Mouse (Mus musculus) embryonic fibroblast, embryonic 13.5 days (primary cell): ENCODE data around the gene Magi2.

Experiments
- CTCF ChIP-seq: IDR thresholded peaks from 2 replicates; pipeline ENCODE4 v1.5.1; 2011; ENCODE audit warnings: mild to moderate bottlenecking, control low read depth, low read length, moderate library complexity, borderline replicate concordance; ENCODE audit not compliant: insufficient read depth
- POLR2A ChIP-seq: IDR thresholded peaks from 2 replicates; pipeline ENCODE4 v1.6.1; 2011; ENCODE audit warnings: low read depth, mild to moderate bottlenecking, control low read depth, low read length, moderate library complexity

GRCm38 (mm10) chr5:20583639-20584038, 1356.8 kb downstream of the Magi2 start:
- TF ChIP-seq CTCF, result no peak
- TF ChIP-seq POLR2A, result no peak
